Mouse (Mus musculus) heart, postnatal 14 days (tissue): ENCODE data around the gene Zmiz1. TPM values are rescaled to one million over a fixed set of nuclear protein-coding genes. Genes with fewer than 3 reads are reported as not detected.

ENCODE experiments used
- DNase-seq, 2 experiments: peaks; one replicate each; pipeline ENCODE4 v3.0.0; 2021 to 2022
- intact Hi-C: fragments of 180-260 bp; cut with DNase I; formaldehyde crosslinking; loops from one replicate; pipeline ENCODE4 v1.15.1; 2025
- total RNA-seq, 2 experiments: library from RNA; stranded (reverse); gene quantifications; 2 replicates each; pipeline ENCODE4 v1.2.3; 2021

Zmiz1 gene
- total RNA-seq, 2 experiments from 2014 or later, result 53.9 to 59.4 TPM

GRCm38 (mm10) chr14:25619066-25619762, 160.2 kb downstream of the Zmiz1 start:
- intact Hi-C loops, result no loop called here
- DNase-seq, result no peak

- DNase-seq, result no peak
- intact Hi-C loops, result no loop called here
Measured at GRCm38 (mm10) chr14:25620766-25621165, 161.8 kb downstream of the Zmiz1 start.

GRCm38 (mm10) chr14:25623698-25624097, 164.7 kb downstream of the Zmiz1 start:
- no peak for DNase-seq
- intact Hi-C loops, result no loop called here

DNA sequence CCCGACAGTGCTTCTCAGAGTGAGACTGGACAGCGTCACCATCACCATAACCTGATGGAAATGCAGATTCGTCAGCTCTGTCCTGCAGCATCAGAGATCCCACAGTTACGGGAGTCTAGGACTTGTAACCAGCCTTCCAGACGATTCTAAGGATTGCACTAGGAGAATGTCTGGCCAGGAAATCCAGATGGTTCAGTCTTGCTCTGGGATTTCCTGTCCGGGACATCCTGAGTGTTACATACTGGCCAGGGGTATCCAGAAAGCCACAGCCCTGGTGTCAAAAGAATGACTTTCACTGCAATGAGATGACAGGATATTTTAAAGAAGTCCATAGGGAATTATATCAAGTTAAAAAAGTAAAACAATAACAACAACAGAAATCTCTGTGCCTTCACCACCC, 165.7 kb downstream of the Zmiz1 start:
- DNase-seq, result no peak
- intact Hi-C loops, result no loop called here

- intact Hi-C loops, result loop anchor here (2.0 kb wide), 1 partner anchor 17 kb away; no protein-coding TSS in a partner anchor
- no peak for DNase-seq
Measured at GRCm38 (mm10) chr14:25627599-25628255, 168.7 kb downstream of the Zmiz1 start.

DNA sequence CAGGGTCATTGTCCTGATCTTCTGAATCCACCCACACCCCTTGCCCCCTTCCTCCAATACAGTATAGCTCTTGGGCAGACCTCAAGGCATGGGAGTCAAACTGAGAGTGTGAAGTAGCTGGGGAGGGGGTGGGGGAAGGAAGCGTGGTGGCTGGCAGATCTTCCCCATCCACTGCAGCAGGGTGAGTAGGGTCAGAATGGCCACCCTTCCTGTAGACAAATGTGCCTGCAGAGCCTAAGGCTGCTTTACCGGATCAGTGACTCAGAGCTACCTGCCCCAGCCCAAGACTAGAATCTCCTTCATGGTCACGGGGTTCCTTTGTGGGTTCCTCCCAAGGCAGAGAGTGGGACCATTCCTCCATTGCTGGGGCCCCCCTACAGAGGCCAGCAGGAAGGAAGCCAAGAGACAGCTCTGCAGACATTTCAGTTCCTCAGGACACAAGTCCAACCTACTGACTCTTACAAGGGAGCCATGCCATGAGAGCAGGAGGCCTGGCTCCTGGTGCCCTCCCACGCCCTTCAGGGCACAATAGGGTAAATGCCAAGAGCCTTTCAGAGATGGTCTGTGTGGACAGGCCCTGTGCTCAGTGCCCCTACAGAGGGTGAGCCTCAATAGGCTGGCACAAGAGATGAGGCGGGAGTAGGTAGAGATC, 169.6 kb downstream of the Zmiz1 start:
- no peak for DNase-seq
- intact Hi-C loops, result no loop called here

DNA sequence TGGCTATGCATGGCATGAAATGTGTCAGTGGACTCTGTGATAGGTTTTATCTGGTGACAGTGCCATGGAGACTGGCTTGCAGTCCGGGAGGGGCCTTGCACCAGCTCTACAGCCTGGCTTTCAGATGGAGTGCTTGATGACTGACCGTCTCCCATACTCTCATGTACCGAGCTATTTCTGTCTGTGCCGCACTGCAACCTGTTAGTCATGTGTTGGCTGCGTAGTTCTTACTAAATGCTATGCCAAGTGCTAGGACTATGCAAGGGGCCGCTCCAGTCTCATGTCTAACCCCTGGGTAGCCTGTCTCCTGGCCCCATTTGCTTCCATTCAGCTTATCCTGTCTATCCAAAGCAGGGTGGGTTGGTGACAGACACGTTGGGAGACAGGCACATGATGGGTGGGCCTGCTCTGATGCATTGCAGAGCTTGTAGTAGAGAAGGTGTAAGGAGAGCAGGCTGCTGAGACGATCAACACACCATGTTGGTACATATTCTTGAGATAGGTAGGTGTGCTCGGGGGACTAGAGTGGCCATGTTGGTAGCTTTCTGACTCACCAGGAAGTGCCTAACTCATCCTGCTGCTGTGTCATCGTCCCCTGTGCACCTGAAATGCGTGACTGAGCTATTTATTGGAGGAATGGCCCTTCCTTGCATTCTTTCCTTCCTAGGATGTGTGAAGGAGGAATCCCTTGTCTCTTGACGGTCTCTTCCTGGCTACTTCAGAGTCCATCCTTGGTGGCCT, 171.1 kb downstream of the Zmiz1 start:
- intact Hi-C loops, result no loop called here
- DNase-seq, result peak in 1 of 2 experiments; percentile 45

DNA sequence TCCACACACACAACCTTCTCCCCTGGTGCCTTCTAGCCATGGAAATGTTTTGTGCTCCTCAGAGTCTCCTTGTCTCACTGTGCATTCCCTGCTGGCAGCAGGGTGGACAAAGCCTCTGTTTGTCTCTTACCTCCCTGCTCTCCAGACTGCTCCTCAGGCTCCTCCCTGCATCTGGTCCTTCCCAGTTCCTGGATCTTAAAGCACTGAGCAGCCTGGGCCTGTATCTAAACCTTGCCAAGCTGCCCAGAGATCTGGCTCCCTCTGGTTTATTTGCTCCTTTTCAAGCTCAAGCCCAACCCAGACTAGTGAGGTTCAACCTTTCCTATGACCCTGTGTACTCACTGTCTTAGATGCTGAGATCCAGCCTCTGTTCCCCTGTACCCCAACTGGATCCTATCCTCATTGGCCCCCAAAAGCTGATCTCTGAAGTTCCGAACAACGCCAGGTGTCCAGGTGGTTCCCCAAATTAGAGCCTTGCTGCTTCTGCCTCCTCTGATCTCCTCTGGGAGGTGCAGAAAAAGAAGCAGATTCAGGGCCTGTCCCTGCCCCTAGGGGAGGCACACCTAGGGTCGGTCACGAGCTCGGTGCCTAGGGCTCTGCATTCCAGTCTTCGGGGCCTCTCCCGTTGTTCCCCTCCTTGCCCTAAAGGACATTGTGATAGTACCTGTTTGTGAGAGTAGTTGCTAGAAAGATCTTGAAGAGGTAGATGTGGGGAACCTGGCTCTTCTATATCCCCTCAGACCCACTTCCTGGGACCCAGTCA, 171.8 kb downstream of the Zmiz1 start:
- no peak for DNase-seq
- intact Hi-C loops, result no loop called here

DNA sequence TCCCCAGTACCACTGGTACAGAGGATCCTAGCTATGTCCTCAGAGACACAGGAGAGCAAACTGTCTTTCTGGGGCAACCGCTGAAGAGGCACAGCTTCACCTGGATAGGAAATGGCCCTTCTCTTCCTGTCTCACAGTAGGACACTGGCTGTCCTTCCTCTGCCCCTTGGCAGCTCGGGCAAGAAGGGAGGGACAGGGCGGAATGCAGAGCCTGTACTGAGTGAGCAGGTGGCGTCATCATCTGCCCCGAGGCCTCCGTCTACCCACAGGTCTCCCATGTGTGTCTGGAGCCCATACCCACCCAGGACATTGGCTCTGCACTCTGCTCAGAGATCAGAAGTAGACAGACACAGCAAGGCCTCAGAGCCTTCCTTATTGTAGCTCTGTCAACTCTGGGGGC, 172.5 kb downstream of the Zmiz1 start:
- intact Hi-C loops, result no loop called here
- no peak for DNase-seq

DNA sequence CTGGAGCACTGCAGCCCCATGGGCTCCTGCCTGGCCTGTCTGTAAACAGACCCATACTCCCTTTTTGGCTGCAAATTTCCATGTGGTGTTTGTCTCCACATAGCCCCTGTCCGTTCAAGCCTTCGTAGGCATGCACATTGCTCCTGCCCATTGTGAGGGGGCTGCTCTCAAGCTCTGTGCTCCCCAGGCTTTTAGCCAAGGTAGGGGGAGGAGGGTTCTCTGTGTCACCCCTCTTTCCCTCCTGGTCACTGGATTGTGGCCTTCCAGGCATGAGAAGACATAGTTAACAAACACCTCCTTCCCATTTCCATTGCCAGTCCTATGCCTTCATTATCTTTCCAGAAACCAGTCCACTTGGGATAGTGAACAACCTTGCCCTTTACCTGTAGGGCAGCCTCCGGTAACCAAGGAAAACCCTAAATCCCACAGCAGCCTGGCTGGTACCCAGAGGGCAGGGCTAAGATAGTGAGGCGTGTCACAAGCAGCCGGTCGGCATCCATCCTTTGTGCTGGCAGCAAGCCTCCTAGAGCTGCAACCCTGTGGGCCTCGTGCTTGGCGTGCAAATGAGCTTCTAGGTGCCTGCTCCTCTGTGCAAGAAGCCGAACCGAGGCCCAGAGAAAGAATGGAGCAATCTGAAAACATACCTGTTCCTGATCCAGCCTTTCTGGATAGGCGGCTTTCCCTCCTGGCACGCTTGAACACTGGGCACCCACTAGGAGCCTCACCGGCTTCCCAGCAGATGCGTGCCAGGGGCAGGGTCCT, 174.7 kb downstream of the Zmiz1 start:
- peak; percentile 56 to 57 for DNase-seq
- intact Hi-C loops, result loop anchor here (2.0 kb wide), 1 partner anchor 19 kb away; no protein-coding TSS in a partner anchor

DNA sequence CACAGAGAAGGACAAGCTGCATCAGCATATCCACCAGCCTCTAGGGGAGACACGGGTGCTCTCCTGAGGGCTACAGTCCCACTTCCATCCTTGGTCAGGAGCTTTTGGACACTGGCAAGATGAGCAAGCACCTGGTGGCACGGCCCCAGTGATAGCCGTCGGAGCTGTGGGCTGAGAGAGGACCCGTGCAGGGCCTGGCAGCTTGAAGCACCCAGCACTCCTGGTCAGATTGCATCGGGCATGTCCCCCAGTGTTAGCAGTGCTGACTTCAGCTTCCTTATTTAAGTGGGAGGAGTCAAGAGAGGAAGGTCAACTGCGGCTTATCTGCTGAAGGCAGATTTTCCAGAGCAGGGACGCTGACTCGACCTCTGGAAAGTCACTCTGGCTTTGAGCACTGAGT, 175.3 kb downstream of the Zmiz1 start:
- DNase-seq, result no peak
- intact Hi-C loops, result loop anchor here (2.0 kb wide), 1 partner anchor 20 kb away; no protein-coding TSS in a partner anchor

GRCm38 (mm10) chr14:25635746-25636145, 176.8 kb downstream of the Zmiz1 start:
- no peak for DNase-seq
- intact Hi-C loops, result loop anchor here (2.0 kb wide), 1 partner anchor 21 kb away; no protein-coding TSS in a partner anchor

GRCm38 (mm10) chr14:25636297-25636696, 177.3 kb downstream of the Zmiz1 start:
- intact Hi-C loops, result no loop called here
- peak in 1 of 2 experiments; percentile 35 for DNase-seq

- intact Hi-C loops, result no loop called here
- no peak for DNase-seq
Measured at GRCm38 (mm10) chr14:25639120-25639758, 180.3 kb downstream of the Zmiz1 start.

DNA sequence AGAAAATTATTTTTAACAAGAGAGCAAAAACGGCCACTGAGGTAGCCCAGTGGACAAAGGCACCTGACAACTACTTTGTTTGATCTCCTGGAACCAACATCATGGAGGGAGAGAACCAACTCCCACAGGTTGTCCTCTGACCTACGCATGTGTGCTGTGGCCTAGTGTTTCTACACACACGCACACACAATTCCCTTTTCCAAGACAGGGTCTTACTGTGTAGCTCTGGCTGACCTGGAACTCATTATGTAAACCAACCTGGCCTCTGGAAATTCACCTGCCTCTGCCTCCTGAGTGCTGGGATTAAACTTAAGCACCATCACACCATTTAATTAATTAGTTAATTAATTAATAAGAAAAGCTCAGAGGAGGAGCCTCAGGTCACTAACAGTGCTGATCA, 181.0 kb downstream of the Zmiz1 start:
- intact Hi-C loops, result loop anchor here (5.0 to 10.0 kb wide), 2 partner anchors 33 to 55 kb away; no protein-coding TSS in a partner anchor
- no peak for DNase-seq

GRCm38 (mm10) chr14:25640421-25641056, 181.6 kb downstream of the Zmiz1 start:
- intact Hi-C loops, result loop anchor here (5.0 to 10.0 kb wide), 2 partner anchors 33 to 56 kb away; no protein-coding TSS in a partner anchor
- no peak for DNase-seq

DNA sequence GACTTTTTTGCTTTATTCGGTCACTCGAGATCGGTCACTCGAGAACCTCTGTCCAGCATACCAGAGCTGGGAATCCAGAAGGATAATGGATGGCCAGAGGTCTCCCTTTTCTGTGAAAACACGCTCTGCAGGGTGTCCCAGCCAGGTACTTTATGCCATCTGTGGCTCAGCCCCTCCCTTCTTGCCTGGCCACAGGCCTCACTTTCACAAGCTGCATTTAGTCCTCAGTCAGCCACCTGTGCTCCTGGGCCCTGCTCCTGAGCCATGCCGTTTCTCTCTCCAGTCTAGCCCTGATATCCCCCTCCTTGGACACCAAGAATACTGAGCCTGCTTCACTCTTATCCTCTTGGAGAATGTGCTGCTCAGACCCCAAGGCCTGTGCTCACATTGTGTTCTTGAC, 182.1 kb downstream of the Zmiz1 start:
- intact Hi-C loops, result loop anchor here (5.0 to 10.0 kb wide), 2 partner anchors 34 to 56 kb away; no protein-coding TSS in a partner anchor
- DNase-seq, result no peak

DNA sequence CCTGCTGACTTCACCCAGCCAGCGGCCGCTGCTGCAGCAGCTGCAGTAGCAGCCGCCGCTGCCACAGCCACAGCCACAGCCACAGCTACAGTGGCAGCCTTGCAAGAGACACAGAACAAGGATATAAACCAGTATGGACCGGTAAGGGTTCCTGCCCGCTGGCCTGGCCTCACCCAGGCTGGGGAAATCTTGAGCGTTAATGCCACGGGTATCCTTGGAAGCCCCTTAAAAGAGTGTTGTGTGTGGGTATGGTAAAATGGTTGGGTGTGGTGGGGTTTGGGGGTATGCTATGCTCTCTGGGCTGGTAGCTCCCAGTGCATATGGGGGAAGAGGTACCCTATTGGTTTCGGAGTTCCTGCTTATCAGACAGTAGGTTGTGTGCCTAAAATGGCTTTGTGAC, 186.7 kb downstream of the Zmiz1 start:
- intact Hi-C loops, result loop anchor here (10.0 kb wide), 1 partner anchor 61 kb away; no protein-coding TSS in a partner anchor

More for the DNA sequence above, 186.7 kb downstream of the Zmiz1 start:
- no peak for DNase-seq
